Mouse (Mus musculus): ENCODE results near the gene Slc10a7. TPM values are rescaled to one million over a fixed set of nuclear protein-coding genes. Genes with fewer than 3 reads are reported as not detected.

Slc10a7 gene
- polyA plus RNA-seq, 2 experiments from 2014 or later = 12.6 to 14.7 TPM

DNA sequence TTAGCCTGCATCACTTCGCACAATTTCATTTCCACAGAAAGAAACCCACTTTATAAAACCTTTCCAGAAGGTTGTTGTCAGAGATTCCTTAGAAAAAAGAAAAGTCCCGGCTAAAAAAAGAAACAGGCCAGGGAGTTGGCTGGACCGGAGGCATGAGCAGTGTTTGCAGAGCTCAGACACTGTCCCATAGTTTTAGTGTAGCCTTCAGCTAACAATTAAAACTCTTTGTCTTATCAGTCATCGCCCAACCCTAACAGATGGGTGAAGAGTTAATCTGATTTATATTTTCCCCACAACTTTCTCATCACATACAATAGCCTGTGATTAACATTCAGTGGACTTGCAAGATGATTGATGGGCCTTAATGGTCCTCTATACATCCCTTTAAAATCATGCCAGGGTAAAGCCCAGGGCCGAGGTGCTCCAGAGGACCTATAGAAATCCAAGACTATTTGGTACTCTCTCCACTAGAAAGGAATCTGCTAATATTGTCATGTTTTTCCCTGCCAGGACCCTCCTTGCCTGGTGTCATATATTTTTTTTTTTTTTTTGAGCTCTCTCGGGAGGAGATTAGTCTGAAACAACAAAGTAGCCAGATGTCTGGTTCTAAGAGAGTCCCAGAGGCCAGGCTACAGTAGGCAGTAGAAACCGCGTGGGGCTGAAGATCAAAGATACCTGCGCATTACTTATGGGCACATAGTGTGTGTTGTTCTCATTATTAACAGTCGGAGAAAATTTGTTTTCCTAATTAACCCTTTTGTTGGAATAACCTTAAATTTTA lies 41.0 kb downstream of the Slc10a7 start:
- no peak for ATAC-seq

- no peak for ATAC-seq
Observed at GRCm38 (mm10) chr8:78550752-78551134, 41.6 kb downstream of the Slc10a7 start.

DNA sequence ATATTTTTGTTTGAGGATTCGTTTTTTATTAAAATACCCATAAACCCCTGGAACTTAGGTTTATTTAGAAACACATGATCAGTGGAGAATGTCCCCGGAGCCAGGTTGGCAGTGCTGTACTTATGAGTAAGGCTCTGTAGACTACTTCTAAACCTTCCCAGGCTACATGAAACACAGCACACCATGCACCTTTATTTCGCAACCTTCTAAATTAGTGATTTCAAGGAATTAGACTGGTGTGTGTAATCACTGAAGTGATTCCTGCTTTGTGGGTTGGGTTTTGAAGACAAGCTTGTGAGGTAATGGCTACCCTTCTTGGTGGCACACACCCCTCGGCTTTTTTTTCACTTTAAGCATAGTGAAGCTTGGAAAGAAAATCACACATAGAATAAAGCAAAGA lies 46.7 kb downstream of the Slc10a7 start:
- ATAC-seq = no peak

DNA sequence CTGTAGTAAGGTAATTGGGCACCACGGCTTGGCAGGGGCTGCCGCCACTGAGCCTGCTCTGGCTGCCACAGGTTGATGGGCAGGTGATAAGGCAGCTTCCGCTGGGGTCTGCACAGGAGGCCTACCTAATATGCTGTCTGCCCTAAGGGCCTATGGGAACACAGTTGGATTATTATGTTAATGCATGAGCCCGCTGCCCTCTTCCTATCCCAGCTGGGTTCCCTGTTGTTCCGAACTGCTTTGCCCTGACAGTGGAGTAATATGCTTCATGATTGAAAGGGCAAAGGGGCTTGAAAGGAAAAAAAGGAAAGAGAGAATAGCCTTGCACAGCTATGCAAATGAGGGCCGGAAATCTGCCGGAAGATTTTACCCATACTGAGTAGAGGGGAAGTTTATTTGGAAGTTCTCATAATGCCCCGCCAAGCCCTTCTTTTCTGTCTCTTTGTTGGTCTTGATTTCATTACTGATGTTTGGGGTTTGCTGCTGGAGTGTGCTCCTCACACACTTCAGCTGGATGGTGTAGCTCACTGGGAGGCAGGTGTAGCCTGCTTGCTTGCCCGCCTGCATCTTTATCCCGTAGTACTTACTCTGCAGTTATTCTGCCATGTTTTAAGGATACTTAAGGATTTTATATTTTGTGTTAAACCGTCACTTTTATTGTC lies 47.8 kb downstream of the Slc10a7 start:
- no peak for ATAC-seq

GRCm38 (mm10) chr8:78561620-78562019 lies 52.5 kb downstream of the Slc10a7 start:
- no peak for ATAC-seq

- no peak for ATAC-seq
Observed at GRCm38 (mm10) chr8:78563466-78564058, 54.4 kb downstream of the Slc10a7 start.

GRCm38 (mm10) chr8:78564200-78564599 lies 55.1 kb downstream of the Slc10a7 start:
- no peak for ATAC-seq

- ATAC-seq = no peak
Observed at GRCm38 (mm10) chr8:78568196-78568595, 59.0 kb downstream of the Slc10a7 start.

- ATAC-seq = no peak
Observed at GRCm38 (mm10) chr8:78571528-78571927, 62.4 kb downstream of the Slc10a7 start.

- no peak for ATAC-seq
Observed at GRCm38 (mm10) chr8:78574207-78574606, 65.1 kb downstream of the Slc10a7 start.

GRCm38 (mm10) chr8:78577569-78577968 lies 68.4 kb downstream of the Slc10a7 start:
- no peak for ATAC-seq

- ATAC-seq = no peak
Observed at GRCm38 (mm10) chr8:78578036-78578435, 68.9 kb downstream of the Slc10a7 start.

- ATAC-seq = no peak
Observed at GRCm38 (mm10) chr8:78584011-78584776, 75.0 kb downstream of the Slc10a7 start.

DNA sequence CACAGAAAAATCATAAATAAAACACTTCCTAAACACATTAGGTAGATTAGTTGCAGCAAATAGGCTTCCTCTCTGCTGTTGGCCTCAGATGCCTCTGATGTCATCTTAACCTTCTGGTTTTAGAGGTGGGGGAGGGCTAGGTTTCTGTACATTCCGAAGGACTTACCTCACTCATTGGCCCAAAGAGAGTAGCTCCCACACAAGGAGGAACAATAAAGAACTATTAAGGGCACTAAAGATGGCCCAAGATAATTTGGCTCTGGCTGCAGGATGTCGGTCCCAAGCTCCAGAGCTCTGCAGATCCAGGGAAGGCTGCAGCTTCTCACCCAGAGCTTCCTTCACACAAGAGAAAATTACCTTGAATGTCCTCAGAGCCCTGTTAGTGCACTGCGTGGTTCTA lies 75.7 kb downstream of the Slc10a7 start:
- ATAC-seq = no peak

GRCm38 (mm10) chr8:78595481-78595908 lies 86.3 kb downstream of the Slc10a7 start:
- ATAC-seq = no peak

- no peak for ATAC-seq
Observed at GRCm38 (mm10) chr8:78598237-78598636, 89.1 kb downstream of the Slc10a7 start.

GRCm38 (mm10) chr8:78603084-78603483 lies 93.9 kb downstream of the Slc10a7 start:
- ATAC-seq = no peak

- ATAC-seq = no peak
Observed at GRCm38 (mm10) chr8:78604426-78604825, 95.3 kb downstream of the Slc10a7 start.

GRCm38 (mm10) chr8:78609301-78609700 lies 100.2 kb downstream of the Slc10a7 start:
- ATAC-seq = no peak

GRCm38 (mm10) chr8:78611019-78611418 lies 101.9 kb downstream of the Slc10a7 start:
- ATAC-seq = no peak

- ATAC-seq = peak; percentile 94
Observed at GRCm38 (mm10) chr8:78622362-78622761, 113.2 kb downstream of the Slc10a7 start.

GRCm38 (mm10) chr8:78623972-78624371 lies 114.8 kb downstream of the Slc10a7 start:
- ATAC-seq = peak; percentile 42

All from activated CD4-positive, CD25-positive, alpha-beta regulatory T cell, adult 4 months (primary cell).